Mouse (Mus musculus) thymus, adult 2 months (tissue): ENCODE results near the gene Ntm.

ENCODE experiments used
- CTCF ChIP-seq: fragments of 200-500 bp; IDR thresholded peaks from 2 replicates; pipeline ENCODE4 v1.5.1; 2012; ENCODE audit warnings: mild to moderate bottlenecking, control low read depth, low read length, moderate library complexity, borderline replicate concordance; ENCODE audit not compliant: control insufficient read depth, poor library complexity, insufficient read depth; ENCODE audit errors: extremely low read depth
- POLR2A ChIP-seq: fragments of 200-500 bp; IDR thresholded peaks from 2 replicates; pipeline ENCODE4 v1.6.1; 2012; ENCODE audit warnings: mild to moderate bottlenecking, low read length, control low read depth, moderate library complexity; ENCODE audit not compliant: control insufficient read depth, poor library complexity, insufficient read depth; ENCODE audit errors: extremely low read depth

GRCm38 (mm10) chr9:29558915-29559314 is 404.0 kb downstream of the Ntm start:
- no peak for TF ChIP-seq CTCF
- TF ChIP-seq POLR2A, result no peak
